ENCODE assay signal across 10 mouse cellular contexts in the genomic region with DNA sequence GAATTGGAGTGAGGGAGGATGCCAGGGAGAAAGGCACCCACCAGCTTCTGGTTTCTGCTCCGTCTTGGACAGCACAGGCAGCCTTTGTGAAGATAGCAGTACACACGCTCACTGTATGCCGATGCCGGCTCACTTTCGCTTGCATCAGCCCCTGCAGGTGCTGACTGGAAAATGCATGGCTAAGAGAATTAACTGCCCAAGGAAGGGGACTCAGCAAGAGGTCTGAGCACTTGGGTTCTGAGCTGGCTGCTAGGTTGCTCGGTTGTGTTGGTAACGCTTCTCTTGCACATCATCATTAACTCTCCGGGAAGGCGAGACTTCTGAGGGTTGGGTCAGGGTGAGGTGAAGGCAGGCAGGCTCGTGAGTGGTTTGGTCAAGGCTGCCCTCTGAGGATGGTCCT. TPM values are rescaled to one million over a fixed set of nuclear protein-coding genes. Genes with fewer than 3 reads are reported as not detected.
DNase-seq lines count a peak whose midpoint lies in the region; ATAC-seq and TF ChIP-seq lines count a peak whose summit lies in the region.
"Had no signal": no experiment of that assay in that cellular context is flagged by ENCODE, and none has a peak within 500 bp of the region (broad histone marks: within the 10 kb centered on the region; RNA-seq: fewer than 3 reads in every experiment).

No protein-coding gene starts in this region.

- ATAC-seq in heart, embryonic 12.5 days (ENCODE audit: insufficient number of reproducible peaks, low FRiP score), result no peak
- ATAC-seq in limb, embryonic 11.5 days (ENCODE audit: insufficient number of reproducible peaks, low FRiP score, low TSS enrichment, low read depth), result no peak
- no peak for ATAC-seq in stomach, postnatal 0 days (ENCODE audit: low FRiP score, low TSS enrichment)

- peak; percentile 31; the same call in 1 of the 2 replicates for TF ChIP-seq CTCF in stomach, postnatal 0 days (IDR thresholded peaks at IDR 0.05; ENCODE audit: low read depth)

- 5% methylated on average over 10 of the region's 10 CpGs for WGBS in heart, embryonic 12.5 days
- WGBS in limb, embryonic 11.5 days, result 4% methylated on average over 10 of the region's 10 CpGs
- 5% methylated on average over 10 of the region's 10 CpGs for WGBS in stomach, postnatal 0 days

- peaks cover 6% of the 10 kb centered on the region for H3K9me3 ChIP-seq in heart, embryonic 12.5 days (replicated peaks)
- no peaks in the 10 kb centered on the region for H3K9me3 ChIP-seq in limb, embryonic 11.5 days (ENCODE audit: control insufficient read depth, low read length)
- no peaks in the 10 kb centered on the region for H3K9me3 ChIP-seq in stomach, postnatal 0 days (ENCODE audit: control insufficient read depth, low read length)

- no peak for DNase-seq in heart, adult 8-10 months (ENCODE audit: low spot score)
- peak; percentile 27 for DNase-seq in testis, postnatal 10 days (ENCODE audit: low spot score)
- DNase-seq in testis, postnatal 14 days (ENCODE audit: low spot score), result no peak
- peak; percentile 50 for DNase-seq in limb, embryonic 11.5 days (ENCODE audit: low spot score)
- no peak for DNase-seq in stomach, postnatal 0 days (ENCODE audit: low spot score)
- DNase-seq in layer of hippocampus, postnatal 36 days, result no peak
- no peak for DNase-seq in natural killer cell, adult 2 months (ENCODE audit: low spot score in 2 of 2)
- DNase-seq: heart, postnatal 36 days had no signal

- no peak for TF ChIP-seq EP300 in stomach, postnatal 0 days (optimal IDR thresholded peaks at IDR 0.05)

- H3K27me3 ChIP-seq in heart, embryonic 12.5 days (replicated peaks), result peaks cover 100% of the 10 kb centered on the region
- H3K27me3 ChIP-seq in limb, embryonic 11.5 days (ENCODE audit: control insufficient read depth, insufficient read depth, low read length), result peaks cover 73% of the 10 kb centered on the region
- peaks cover 28% of the 10 kb centered on the region; the same call in 1 of the 2 replicates for H3K27me3 ChIP-seq in stomach, postnatal 0 days (ENCODE audit: control insufficient read depth, insufficient read depth, low read length)

- H3K27ac ChIP-seq in heart, embryonic 12.5 days (ENCODE audit: poor library complexity, severe bottlenecking), result no peak overlapping the region
- no peak overlapping the region for H3K27ac ChIP-seq in limb, embryonic 11.5 days (replicated peaks; ENCODE audit: low read depth, low read length)
- no peak overlapping the region for H3K27ac ChIP-seq in stomach, postnatal 0 days (replicated peaks)
- H3K27ac ChIP-seq: liver, embryonic 14.5 days had no signal

- H3K4me1 ChIP-seq in heart, embryonic 12.5 days (replicated peaks), result peaks cover 25% of the 10 kb centered on the region
- peaks cover 11% of the 10 kb centered on the region for H3K4me1 ChIP-seq in limb, embryonic 11.5 days (ENCODE audit: control insufficient read depth, insufficient read depth, low read length)
- no peaks in the 10 kb centered on the region for H3K4me1 ChIP-seq in stomach, postnatal 0 days (replicated peaks; ENCODE audit: control insufficient read depth, insufficient read depth)

- H3K9ac ChIP-seq in heart, embryonic 12.5 days, result no peak overlapping the region
- no peak overlapping the region for H3K9ac ChIP-seq in limb, embryonic 11.5 days (ENCODE audit: low read length)
- H3K9ac ChIP-seq in stomach, postnatal 0 days (ENCODE audit: low read length), result no peak overlapping the region
- H3K9ac ChIP-seq: liver, embryonic 14.5 days had no signal

- peak overlapping the region; percentile 60 for H3K4me2 ChIP-seq in heart, embryonic 12.5 days
- no peak overlapping the region for H3K4me2 ChIP-seq in limb, embryonic 11.5 days (ENCODE audit: low read depth, severe bottlenecking)
- no peak overlapping the region for H3K4me2 ChIP-seq in stomach, postnatal 0 days (replicated peaks; ENCODE audit: low read depth)

- H3K36me3 ChIP-seq in heart, embryonic 12.5 days, result no peaks in the 10 kb centered on the region
- no peaks in the 10 kb centered on the region for H3K36me3 ChIP-seq in limb, embryonic 11.5 days (ENCODE audit: control insufficient read depth, insufficient read depth, low read length)
- no peaks in the 10 kb centered on the region for H3K36me3 ChIP-seq in stomach, postnatal 0 days (ENCODE audit: control insufficient read depth, insufficient read depth, low read length)

- peak overlapping the region; percentile 6; the same call in 1 of the 2 replicates for H3K4me3 ChIP-seq in heart, embryonic 12.5 days
- H3K4me3 ChIP-seq in limb, embryonic 11.5 days (ENCODE audit: low read depth, low read length), result no peak overlapping the region
- no peak overlapping the region for H3K4me3 ChIP-seq in stomach, postnatal 0 days (ENCODE audit: low read depth, low read length)

RNA-seq across cellular contexts. Expression of a gene that starts 9.2 kb away (rescaled TPM):
- polyA plus RNA-seq in heart, embryonic 12.5 days (2016; fragmentation: Nextera tagmentation; extraction: Ambion mirVana), result 0.18 TPM in 1 of 2 replicates, not detected in the other
- under 1 TPM in 1 of 4 experiments, not detected in 3; 0.22 TPM for total RNA-seq in heart, adult 8-10 months (2022)
- polyA plus RNA-seq in limb, embryonic 11.5 days (2014; fragmentation: Nextera tagmentation; extraction: Ambion mirVana), result 1.3 and 1.6 TPM in 2 replicates
- not detected in 2 replicates for polyA plus RNA-seq in stomach, postnatal 0 days (2015; fragmentation: Nextera tagmentation; extraction: Ambion mirVana)
- under 1 TPM in 1 of 2 experiments, not detected in 1; 0.17 TPM for total RNA-seq in layer of hippocampus, postnatal 36 days (2021)
- total RNA-seq: heart, postnatal 36 days had no signal

Comparison
In these comparisons a context has a peak if more than half of its experiments do, and no peak if none do; other contexts are left out.
1. DNase-seq: peak in testis, postnatal 10 days (single experiment) and limb, embryonic 11.5 days (single experiment); none in heart, adult 8-10 months (single experiment), testis, postnatal 14 days (single experiment), stomach, postnatal 0 days (single experiment), layer of hippocampus, postnatal 36 days (0 of 2) and natural killer cell, adult 2 months (0 of 2).